Mouse (Mus musculus): Measurements from ENCODE around the gene Atp5j. TPM values are rescaled to one million over a fixed set of nuclear protein-coding genes. Genes with fewer than 3 reads are reported as not detected.

Atp5j gene
- polyA plus RNA-seq, 1 experiment from 2014 or later, result 916 TPM

Other genes starting within 250 kb of the Atp5j start
- gene Mrpl39, start 99.9 kb downstream of the Atp5j start, polyA plus RNA-seq (2015; fragmentation: Nextera tagmentation; extraction: Ambion mirVana), result 44.2 and 47.0 TPM in 2 replicates
- gene Jam2, start 61.5 kb downstream of the Atp5j start, polyA plus RNA-seq (2015; fragmentation: Nextera tagmentation; extraction: Ambion mirVana), result 14.6 and 15.2 TPM in 2 replicates
- gene Gabpa, start 700 bp downstream of the Atp5j start, polyA plus RNA-seq (2015; fragmentation: Nextera tagmentation; extraction: Ambion mirVana), result 38.5 and 39.4 TPM in 2 replicates